Mouse (Mus musculus) CD4-positive helper T cell, adult 2 months (primary cell): ENCODE results near the gene Ireb2.
"Not testable (repeated sequence)": the region's sequence is repeated elsewhere in the genome, so short reads cannot be mapped to it uniquely, and the experiment has no call there.

Source experiments
- DNase-seq: peaks from one replicate; pipeline ENCODE4 v3.0.0-alpha.2; 2012; ENCODE audit warnings: low read depth, missing footprints, low spot score

Ireb2 gene

DNA sequence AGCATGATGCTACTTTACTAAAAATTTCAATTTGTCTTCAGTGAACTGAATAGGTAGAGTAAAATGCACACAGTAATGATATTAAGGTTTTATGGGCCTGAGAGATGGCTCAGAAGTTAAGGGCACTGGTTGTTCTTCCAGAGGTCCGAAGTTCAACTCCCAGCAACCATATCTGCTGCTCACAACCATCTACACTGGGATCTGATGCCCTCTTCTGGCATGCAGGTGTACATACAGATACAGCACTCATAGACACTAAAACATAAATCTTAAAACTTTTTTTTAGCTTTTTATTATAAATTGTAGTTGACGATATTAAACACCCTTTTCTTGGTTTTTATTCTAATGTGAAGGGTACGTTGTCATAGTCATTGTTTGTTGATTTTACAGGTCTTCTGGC, 33.5 kb downstream of the Ireb2 start:
- no peak for DNase-seq

DNA sequence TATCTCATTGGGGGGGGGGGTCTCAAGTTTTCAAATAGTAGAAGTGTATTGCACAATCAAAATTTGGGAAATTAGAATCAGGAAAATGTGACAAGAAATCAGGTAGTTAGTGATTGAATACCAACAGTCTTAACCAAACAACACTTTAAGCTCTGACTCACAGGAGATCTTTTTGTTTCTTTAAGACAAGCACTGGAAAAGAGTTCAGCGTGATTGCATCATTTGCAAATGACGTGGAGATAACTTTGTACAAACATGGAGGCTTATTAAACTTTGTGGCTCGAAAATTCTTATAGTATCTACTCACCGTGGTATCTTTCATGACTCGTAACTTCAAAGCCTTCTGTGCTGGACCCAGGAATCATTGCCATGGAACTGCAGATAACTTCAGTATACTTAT, 45.9 kb downstream of the Ireb2 start:
- no peak for DNase-seq

DNA sequence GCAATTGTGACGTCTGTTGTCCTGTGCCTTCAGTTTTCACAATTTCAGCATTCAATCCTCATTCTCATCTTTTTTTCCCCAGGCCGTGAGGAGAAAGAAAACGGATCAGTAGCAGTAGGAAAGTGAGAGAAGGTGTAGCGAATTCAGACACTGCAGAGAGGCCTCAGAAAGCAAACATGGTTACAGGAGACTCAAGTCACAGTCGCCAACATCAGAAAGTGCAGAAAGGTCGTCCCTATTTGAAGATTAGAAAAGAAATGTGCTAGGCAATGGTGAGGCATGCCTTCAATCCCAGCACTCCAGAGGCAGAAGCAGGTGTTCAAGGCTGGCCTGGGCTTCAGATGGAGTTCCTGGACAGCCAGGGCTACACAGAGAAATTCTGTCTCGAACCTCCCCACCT, 52.0 kb downstream of the Ireb2 start:
- DNase-seq: no peak

DNA sequence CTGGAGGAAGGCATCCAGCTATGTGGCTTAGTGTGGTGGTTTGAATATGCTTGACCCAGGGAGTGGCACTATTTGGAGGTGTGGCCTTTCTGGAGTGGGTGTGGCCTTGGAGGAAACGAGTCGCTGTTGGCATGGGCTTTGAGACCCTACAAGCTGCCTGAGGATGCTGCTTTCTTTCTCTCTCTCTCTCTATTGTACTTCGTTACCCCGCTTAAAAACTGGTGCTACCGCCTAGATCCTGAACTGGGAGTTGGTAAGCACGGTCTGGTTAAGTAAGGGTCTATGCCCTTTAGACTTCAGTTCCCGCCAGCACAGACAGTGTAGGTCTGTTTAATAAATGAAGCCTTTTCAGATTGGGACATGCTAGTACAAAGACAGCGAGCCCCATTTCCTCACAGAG, 52.8 kb downstream of the Ireb2 start:
- DNase-seq: no peak

DNA sequence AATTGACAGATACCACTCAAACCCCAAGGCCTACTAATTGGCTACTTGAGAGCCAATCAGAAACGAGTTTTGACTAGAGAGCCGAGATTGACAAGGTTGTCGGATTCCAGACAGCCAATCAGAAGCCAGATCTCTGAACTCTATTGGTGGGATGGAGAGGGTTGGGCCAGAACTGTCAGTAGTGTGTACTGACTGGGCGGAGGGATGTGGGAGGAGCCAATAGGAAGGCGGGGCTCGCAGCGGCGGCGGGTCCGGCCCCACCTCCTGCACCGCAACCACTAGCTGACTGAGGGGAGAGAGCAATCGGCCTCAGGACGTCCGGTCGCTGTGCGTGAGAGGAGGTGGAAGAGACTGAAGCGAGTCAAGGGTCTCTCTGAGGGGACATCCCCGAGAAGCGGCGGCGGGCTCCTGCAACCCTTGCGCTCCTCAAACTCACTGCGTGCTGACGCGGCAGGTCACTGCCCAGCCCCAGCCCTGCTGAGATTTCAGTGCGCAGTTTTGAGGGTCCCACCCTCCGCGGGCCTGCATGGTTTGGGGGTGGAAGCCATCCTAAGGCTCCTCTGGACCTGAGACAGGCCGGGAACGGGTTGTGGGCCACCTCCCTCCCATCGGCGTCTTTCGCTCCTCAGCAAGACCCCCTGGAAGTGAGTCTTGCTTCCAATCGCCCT, 53.6 kb downstream of the Ireb2 start, which contains the start of gene Hykk:
Hykk (plus strand) TSS at position 274 of the 668 bp plus-strand sequence.
- DNase-seq: peak; percentile 88

DNA sequence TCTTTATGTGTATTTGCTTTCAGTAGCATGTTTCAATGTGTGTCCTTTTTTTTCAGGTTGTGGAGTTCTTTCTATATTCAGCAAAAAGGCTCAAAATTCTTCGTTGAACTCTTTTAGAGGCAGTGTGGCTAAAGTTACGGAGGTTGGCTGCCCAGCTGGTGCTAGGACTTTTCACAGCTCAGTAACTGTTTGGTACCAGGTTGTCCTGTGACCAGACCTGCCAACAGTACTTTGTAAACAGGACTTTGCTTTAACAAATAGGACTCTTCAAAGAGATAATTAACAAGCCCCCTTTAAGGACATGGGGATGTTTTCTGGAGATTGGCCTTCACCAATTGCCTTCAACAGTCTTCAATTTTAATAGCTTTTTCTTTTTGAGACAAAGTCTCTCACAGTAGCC, 54.6 kb downstream of the Ireb2 start:
- no peak for DNase-seq

DNA sequence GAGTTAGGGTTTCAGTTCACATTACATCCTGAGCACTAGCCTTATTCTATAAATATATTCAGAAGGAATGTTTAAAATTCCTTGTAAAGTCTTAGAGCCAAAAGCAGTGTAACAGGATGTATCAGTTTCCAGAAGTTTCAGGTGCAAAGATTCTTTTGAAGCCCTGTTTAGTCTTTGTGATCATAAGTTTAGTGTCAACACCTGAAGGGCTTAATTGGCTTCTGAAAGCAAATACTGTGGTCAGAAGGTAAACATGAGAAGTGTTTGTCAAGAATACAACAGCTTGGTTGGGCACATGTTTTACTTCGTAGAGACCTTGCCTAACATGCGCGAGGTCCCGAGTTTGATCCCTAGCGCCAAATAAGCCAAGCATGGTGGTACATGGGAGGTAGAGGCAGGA, 55.2 kb downstream of the Ireb2 start:
- DNase-seq: no peak

DNA sequence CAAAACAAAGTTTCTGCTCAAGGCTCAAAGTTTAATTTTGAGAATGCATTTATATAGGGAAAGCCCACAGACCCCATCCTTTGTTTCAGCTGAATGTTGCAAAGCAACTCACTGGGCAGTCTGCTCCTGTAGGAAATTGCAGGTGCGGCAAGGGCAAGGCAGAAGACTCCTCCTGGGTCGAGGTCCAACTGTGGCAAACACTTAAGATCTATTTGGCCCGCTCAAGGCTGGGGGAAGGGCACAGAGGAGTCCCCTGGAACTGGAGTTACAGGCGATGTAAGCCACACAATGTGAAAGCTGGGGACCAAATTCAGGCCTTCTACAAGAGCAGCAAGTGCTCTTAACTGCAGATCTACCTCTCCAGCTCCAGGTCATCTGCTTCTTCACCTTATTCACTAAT, 56.4 kb downstream of the Ireb2 start:
- DNase-seq: no peak

DNA sequence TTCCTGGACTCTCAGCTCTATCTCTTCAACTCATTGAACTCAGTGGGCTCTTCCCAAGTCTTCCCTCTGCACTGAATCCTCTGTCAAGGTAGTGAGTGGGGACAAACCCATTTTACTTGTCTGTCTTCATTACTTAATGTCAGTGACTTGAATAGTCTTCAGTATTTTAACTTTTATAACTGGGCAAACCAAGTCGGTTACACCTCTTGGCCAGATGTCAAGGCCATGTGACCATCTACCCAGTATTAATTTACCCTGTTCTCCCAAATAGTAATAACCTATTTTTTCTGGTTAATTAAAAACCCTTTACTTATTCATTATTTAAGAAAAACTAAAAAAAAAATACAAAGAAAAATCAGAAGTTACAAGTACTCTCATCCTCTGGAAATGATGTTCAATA, 67.2 kb downstream of the Ireb2 start:
- DNase-seq: no peak

DNA sequence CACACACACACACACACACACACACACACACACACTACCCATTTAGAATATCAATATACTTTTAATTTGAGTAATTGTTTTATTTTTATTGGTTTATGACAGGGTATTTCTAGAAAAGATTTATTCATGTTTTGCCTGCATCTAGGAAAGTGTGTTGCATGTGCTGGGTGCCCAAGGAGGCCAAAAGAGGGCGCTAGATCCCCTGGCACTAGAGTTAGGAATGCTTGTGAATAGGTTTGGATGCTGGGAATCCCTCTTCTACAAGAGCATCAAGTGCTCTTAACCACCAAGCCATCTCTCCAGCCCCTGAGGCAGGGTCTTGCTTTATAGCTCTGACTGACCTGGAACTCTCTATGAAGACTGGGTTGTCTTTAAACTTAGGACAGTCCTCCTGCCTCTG, 68.2 kb downstream of the Ireb2 start:
- no peak for DNase-seq

DNA sequence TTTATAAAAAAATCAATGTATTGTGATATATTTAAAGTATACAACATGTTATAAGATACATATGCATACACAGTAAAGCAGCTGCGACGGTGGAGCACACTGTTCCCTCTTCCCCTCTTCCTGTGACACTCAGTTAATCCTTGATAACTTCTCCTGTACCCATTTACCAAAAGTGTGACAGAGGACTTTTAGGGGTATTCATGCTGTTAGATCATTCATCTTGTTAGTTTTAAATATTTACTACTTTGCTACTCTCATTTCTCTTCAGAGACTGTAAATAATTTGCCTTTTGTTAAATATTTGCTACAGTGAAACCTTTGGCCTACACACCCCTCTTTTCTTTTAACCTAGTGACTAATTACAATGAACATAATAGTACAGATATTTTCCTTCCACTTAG, 68.8 kb downstream of the Ireb2 start:
- DNase-seq: no peak

DNA sequence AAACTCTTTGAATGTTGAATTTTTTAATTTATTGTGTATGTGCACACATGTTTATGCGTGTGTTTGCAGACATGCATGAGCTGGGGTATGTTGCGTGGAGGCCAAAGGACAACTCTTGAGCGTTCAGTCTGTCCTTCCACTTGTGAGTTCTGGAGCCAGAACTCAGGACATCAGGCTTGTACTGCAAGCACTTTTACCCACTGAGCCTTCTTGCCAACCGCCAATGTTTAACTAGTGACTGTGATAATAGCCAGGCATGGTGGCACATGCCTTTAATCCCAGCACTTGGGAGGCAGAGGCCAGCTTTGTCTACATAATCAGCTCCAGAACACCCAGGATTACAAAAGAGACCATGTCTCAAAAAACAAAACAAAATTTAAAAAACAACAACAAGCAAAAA, 78.5 kb downstream of the Ireb2 start:
- no peak for DNase-seq

DNA sequence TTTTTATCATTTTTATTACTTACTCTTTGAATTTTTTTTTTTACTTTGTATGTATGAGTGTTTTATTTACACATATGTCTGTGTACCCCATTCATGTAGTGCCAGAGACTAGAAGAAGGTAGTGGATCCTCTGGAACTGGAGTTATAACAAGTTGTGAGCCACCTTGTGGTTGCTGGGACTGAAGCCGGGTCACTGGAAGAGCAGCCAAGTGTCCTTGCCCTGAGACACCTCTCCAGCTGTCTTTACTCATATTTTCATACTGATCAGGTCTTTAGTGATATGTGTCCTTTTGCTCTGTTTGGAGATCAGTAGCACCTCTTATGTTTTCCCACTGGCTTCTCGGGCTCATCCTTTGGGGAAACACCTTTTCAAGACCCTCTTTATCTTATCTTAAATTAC, 80.9 kb downstream of the Ireb2 start:
- DNase-seq: no peak

DNA sequence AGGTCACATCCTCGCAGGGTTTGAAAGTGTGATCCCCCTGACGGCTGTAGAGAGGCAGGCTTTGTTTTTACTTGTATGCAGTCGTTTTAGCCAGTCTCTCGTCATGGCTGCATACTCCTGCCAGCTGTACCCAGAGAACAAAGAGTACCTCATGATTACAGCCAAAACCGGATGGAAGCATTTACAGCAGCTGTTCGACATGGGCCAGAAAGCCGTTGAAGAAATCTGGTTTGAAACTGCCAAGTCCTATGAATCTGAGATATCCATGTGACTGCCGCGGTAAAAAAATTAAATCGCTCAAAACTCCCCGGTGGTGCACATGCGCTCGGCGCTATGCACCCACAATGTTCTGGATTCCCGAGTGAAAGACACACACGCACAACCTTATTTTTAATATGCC, 82.7 kb downstream of the Ireb2 start:
- no peak for DNase-seq

DNA sequence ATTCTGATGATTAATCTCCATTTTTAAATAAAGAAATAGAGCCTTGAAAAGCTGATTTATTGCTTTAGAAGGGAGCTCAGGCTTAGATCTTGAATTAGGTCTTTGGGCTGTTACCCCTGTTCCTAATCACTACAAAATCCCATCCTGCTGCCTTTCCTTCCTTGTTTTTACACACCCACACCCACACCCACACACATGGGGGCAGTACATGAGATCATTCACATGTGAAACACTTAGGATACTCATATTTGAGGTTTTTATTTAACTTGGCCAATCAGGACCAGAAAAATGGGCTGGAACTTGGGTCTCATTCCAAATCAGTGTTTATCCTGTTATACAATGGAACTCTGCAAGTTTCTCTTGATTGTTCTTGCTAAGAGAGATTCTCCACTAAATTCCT, 85.9 kb downstream of the Ireb2 start:
- DNase-seq: no peak

DNA sequence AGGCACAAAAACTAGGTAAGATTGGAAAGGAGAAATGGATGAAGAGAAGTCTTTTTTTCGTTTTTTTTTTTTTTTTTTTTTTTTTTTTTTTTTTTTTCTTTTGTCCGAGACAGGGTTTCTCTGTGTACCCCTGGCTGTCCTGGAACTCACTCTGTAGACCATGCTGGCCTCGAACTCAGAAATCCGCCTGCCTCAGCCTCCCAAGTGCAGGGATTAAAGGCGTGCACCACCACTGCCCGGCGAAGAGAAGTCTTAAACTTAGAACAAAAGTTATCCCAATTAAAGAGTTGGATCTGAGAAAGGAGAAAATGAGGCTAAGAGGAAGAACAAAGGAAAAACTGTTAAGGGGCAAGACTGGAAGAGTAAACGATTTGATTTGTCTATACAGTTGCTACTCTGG, 86.6 kb downstream of the Ireb2 start:
- DNase-seq: not testable (repeated sequence)

DNA sequence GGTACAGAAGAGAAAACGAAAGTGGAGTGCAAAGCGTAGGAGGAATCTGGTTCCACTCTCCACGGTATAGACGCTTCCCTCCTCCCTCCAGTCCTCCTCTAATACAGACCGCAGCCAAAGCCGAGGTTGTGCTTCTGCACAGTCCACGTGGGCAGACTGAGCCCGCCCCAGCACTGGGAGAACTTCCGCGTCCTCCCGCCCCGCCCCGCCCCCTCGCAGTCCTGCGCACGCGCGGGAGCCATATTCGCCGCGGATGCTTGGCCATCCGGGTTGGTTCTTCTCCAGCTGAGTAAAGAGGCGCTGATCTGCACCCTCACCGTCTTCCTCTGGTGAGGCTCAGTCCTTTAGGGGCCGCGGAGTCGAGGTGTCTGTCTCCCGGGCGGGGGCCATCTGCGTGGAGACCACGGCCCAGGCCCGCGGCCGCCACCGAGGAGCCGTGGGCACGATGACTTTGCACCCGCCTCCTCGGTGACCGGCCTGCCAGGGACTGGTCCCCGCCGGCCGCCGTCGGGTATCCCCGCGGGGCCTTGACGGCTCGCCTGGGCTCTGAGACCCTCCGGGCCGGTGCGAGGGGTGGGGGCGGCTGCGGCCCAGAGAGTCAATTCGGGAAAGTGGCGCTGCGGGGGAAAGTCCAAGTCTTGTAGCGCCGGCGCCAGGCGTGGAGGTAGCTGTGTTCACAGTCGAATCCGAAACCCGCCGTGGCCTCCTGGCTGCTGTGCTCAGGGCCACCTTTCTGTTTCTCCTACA, 87.2 kb downstream of the Ireb2 start, which contains the start of the genes Psma4 and AY074887:
Psma4 (plus strand) TSS at position 216 of the 747 bp plus-strand sequence.
AY074887 (minus strand) TSS at position 424 of the 747 bp plus-strand sequence.
- DNase-seq: peak; percentile 98

DNA sequence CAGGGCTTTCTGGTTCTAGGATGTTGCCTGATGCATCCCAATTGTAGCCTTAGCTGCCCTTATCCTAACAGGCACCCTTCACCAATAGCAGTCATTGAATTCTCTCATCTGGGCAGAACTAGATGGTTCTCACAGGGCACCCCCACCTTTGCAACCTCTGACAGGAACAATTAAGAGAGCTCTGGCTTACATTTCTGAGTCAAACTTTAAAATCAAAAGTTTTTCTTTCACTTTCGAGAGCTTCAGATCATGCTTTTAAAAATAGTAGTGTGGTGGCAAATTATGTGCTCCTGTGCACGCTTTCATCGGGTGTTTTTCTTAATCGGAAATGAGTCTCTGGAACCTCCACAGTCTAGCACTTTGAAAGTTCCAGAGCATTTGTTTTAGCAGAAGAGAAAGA, 97.5 kb downstream of the Ireb2 start:
- DNase-seq: peak; percentile 40
